Mouse (Mus musculus) retina, adult 2 months (tissue): ENCODE results near the gene Pip5k1a.
A peak's percentile ranks its signal among the peaks of the same experiment; 100 is the strongest.
"Not testable (repeated sequence)": the region's sequence is repeated elsewhere in the genome, so short reads cannot be mapped to it uniquely, and the experiment has no call there.

Experiments used
- DNase-seq: peaks from one replicate; pipeline ENCODE4 v3.0.0-alpha.2; 2012; ENCODE audit warnings: low read depth, low spot score

The Pip5k1a gene

GRCm38 (mm10) chr3:95042166-95042837 is 64.4 kb downstream of the Pip5k1a start, which contains the start of gene Psmd4:
Gene Psmd4, minus strand, starts transcription at chr3:95042614.
- DNase-seq: peak; percentile 92

- DNase-seq: no peak
These were observed 65.1 kb downstream of the Pip5k1a start for GRCm38 (mm10) chr3:95041625-95042024.

GRCm38 (mm10) chr3:95029953-95030352 is 76.8 kb downstream of the Pip5k1a start:
- DNase-seq: no peak

- not testable (repeated sequence) for DNase-seq
These were observed 77.4 kb downstream of the Pip5k1a start for GRCm38 (mm10) chr3:95029291-95029827.

- no peak for DNase-seq
These were observed 78.1 kb downstream of the Pip5k1a start for GRCm38 (mm10) chr3:95028603-95029002.

GRCm38 (mm10) chr3:95027701-95028100 is 79.0 kb downstream of the Pip5k1a start:
- DNase-seq: no peak

- no peak for DNase-seq
These were observed 79.6 kb downstream of the Pip5k1a start for GRCm38 (mm10) chr3:95027057-95027645.

- DNase-seq: no peak
These were observed 81.5 kb downstream of the Pip5k1a start for GRCm38 (mm10) chr3:95025202-95025601.

- DNase-seq: no peak
These were observed 82.2 kb downstream of the Pip5k1a start for GRCm38 (mm10) chr3:95024551-95024950.

- not testable (repeated sequence) for DNase-seq
These were observed 85.8 kb downstream of the Pip5k1a start for GRCm38 (mm10) chr3:95020956-95021355.

GRCm38 (mm10) chr3:95018741-95019140 is 88.0 kb downstream of the Pip5k1a start:
- no peak for DNase-seq

GRCm38 (mm10) chr3:95016532-95017056 is 90.1 kb downstream of the Pip5k1a start:
- no peak for DNase-seq

GRCm38 (mm10) chr3:95015891-95016531 is 90.7 kb downstream of the Pip5k1a start:
- DNase-seq: peak; percentile 80

- DNase-seq: peak; percentile 99
These were observed 91.3 kb downstream of the Pip5k1a start, which contains the start of gene Zfp687 for GRCm38 (mm10) chr3:95015337-95015872. Gene Zfp687, minus strand, starts transcription at chr3:95015448.

- no peak for DNase-seq
These were observed 92.1 kb downstream of the Pip5k1a start for GRCm38 (mm10) chr3:95014428-95015151.

- DNase-seq: no peak
These were observed 92.9 kb downstream of the Pip5k1a start for GRCm38 (mm10) chr3:95013699-95014427.

- DNase-seq: no peak
These were observed 93.7 kb downstream of the Pip5k1a start for GRCm38 (mm10) chr3:95012982-95013381.

GRCm38 (mm10) chr3:95010396-95010795 is 96.3 kb downstream of the Pip5k1a start:
- no peak for DNase-seq
